Mouse (Mus musculus) erythroblast, embryonic 14.5 days (primary cell): ENCODE results near the gene Pold4.

Source experiments
- GATA1 ChIP-seq: IDR thresholded peaks from 2 replicates; pipeline ENCODE4 v1.6.1; 2012; ENCODE audit warnings: low read length, inconsistent platforms, mixed read lengths
- TAL1 ChIP-seq: IDR thresholded peaks from 3 replicates; pipeline ENCODE4 v1.6.1; 2012; ENCODE audit warnings: low read length, inconsistent platforms, mixed read lengths

- TF ChIP-seq GATA1 (no peak), TAL1 (no peak)
These were observed 12.9 kb upstream of the Pold4 start for GRCm38 (mm10) chr19:4218784-4219183.
